Mouse (Mus musculus) intestine, embryonic 14.5 days (tissue): ENCODE data around the gene Arl4a. TPM values are rescaled to one million over a fixed set of nuclear protein-coding genes. Genes with fewer than 3 reads are reported as not detected.

Experiments used
- ATAC-seq: fragments of 200-750 bp; cut with Nextera tagmentation; replicated peaks from 2 replicates; pipeline ENCODE4 v1.8.0; 2017; ENCODE audit warnings: low read depth, moderate number of reproducible peaks, moderate TSS enrichment, moderate library complexity; ENCODE audit not compliant: low FRiP score, low TSS enrichment
- DNase-seq: peaks from one replicate; pipeline ENCODE4 v3.0.0-alpha.2; 2018; ENCODE audit warnings: low spot score
- H3K27ac ChIP-seq: fragments of 300-500 bp; sonication (generic); 2 replicates; pipeline ENCODE4 v1.5.1; 2014; ENCODE audit warnings: low read depth, mild to moderate bottlenecking, control low read depth
- H3K27me3 ChIP-seq: fragments of 300-500 bp; sonication (generic); replicated peaks from 2 replicates; pipeline ENCODE4 v1.6.1; 2014; ENCODE audit warnings: low read length, control low read depth; ENCODE audit not compliant: control insufficient read depth, insufficient read depth
- H3K36me3 ChIP-seq: fragments of 300-500 bp; sonication (generic); 2 replicates; pipeline ENCODE4 v1.6.1; 2014; ENCODE audit warnings: low read length, control low read depth; ENCODE audit not compliant: control insufficient read depth, insufficient read depth
- H3K4me1 ChIP-seq: fragments of 300-500 bp; sonication (generic); replicated peaks from 2 replicates; pipeline ENCODE4 v1.6.1; 2014; ENCODE audit warnings: low read length, control low read depth, mixed read lengths; ENCODE audit not compliant: control insufficient read depth, insufficient read depth
- H3K4me2 ChIP-seq: fragments of 300-500 bp; sonication (generic); 2 replicates; pipeline ENCODE4 v1.6.1; 2014; ENCODE audit warnings: low read length
- H3K4me3 ChIP-seq: fragments of 300-500 bp; sonication (generic); 2 replicates; pipeline ENCODE4 v1.5.1; 2014; ENCODE audit warnings: low read depth, low read length, control low read depth, mixed read lengths
- H3K9ac ChIP-seq: fragments of 300-500 bp; sonication (generic); 2 replicates; pipeline ENCODE4 v1.6.1; 2014; ENCODE audit warnings: mild to moderate bottlenecking, low read length
- H3K9me3 ChIP-seq: fragments of 300-500 bp; sonication (generic); 2 replicates; pipeline ENCODE4 v1.6.1; 2016; ENCODE audit warnings: low read length, control low read depth; ENCODE audit not compliant: control insufficient read depth
- WGBS: fragments of 180-500 bp; shearing (Covaris S2); extraction: QIAGEN DNeasy Blood & Tissue Kit; methylation state at CpG from one replicate; pipeline ENCODE4 v1.1.7; 2014; 5-methylcytosine and 5-hydroxymethylcytosine counted together
- polyA plus RNA-seq: library from polyadenylated mRNA; unstranded; fragments of >200 nt; fragmentation: Nextera tagmentation; extraction: Ambion mirVana; gene quantifications from 2 replicates; pipeline ENCODE4 v1.2.1, GENCODE M21; 2014

Arl4a gene
- polyA plus RNA-seq, 1 experiment from 2014 or later, result 57.7 TPM

GRCm38 (mm10) chr12:39997651-39998050 lies 40.2 kb downstream of the Arl4a start:
- 57% methylated on average over 4 of the region's 4 CpGs for WGBS
- H3K27me3 ChIP-seq, result no peaks in the 10 kb centered on the region

DNA sequence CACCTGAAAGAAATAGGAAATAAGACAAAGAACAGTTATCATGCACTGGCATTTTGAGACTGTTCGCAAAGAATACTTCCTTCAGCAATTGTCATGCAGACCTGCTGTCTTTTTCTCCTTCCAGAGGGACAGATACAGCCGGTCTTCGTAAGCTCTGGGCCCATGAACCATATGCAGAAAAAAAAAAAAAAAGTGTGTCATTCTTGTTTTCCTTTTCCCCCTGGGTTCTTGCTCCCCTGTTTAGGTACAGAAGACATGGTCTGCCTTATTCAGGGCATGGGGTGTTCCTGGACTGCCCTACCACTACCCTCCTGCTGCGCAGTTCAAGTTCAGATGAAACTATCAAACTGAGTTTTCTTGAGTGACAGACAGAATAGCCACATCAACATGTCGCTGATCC lies 41.8 kb downstream of the Arl4a start:
- DNase-seq (no peak), ATAC-seq (no peak)
- no peaks in the 10 kb centered on the region for H3K27me3 ChIP-seq
- H3K9ac ChIP-seq, result no peak overlapping the region
- H3K4me2 ChIP-seq, result no peak overlapping the region
- no peak overlapping the region for H3K4me3 ChIP-seq
- H3K9me3 ChIP-seq, result no peaks in the 10 kb centered on the region
- H3K27ac ChIP-seq, result no peak overlapping the region
- no peaks in the 10 kb centered on the region for H3K36me3 ChIP-seq
- 89% methylated on average over 5 of the region's 5 CpGs for WGBS
- 0 out of 2 replicates have a peak, but pooled peaks cover 5% of the 10 kb centered on the region for H3K4me1 ChIP-seq

More at GRCm38 (mm10) chr12:39997651-39998050, 40.2 kb downstream of the Arl4a start:
- DNase-seq (no peak), ATAC-seq (no peak)
- H3K9me3 ChIP-seq, result no peaks in the 10 kb centered on the region
- no peak overlapping the region for H3K4me2 ChIP-seq
- H3K36me3 ChIP-seq, result no peaks in the 10 kb centered on the region
- H3K27ac ChIP-seq, result no peak overlapping the region
- H3K4me3 ChIP-seq, result no peak overlapping the region
- no peak overlapping the region for H3K9ac ChIP-seq
- H3K4me1 ChIP-seq, result 0 out of 2 replicates have a peak, but pooled peaks cover 5% of the 10 kb centered on the region

DNA sequence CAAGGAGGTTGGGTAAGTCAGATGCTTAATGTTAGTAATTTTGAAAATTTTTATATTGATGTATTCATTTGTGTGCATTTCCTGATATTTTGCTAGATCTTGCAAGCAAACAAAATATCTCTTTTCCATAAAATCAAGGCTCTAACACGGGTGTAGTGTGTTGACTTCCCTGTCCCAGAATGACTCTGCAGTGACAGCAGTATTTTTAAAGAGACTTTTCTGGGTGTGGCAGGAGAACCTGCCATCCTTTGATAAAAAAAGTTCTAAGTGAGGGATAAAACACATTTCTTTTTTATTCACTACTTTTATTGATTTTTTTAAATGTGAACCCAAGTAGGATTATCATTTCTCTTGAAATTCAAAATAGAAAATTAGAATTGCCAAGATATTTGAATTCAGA lies 42.2 kb downstream of the Arl4a start:
- H3K9me3 ChIP-seq, result no peaks in the 10 kb centered on the region
- H3K27ac ChIP-seq, result no peak overlapping the region
- H3K9ac ChIP-seq, result no peak overlapping the region
- ATAC-seq, result no peak
- no peaks in the 10 kb centered on the region for H3K27me3 ChIP-seq
- no peak for DNase-seq
- H3K4me1 ChIP-seq, result 0 out of 2 replicates have a peak, but pooled peaks cover 5% of the 10 kb centered on the region
- H3K4me3 ChIP-seq, result no peak overlapping the region
- H3K36me3 ChIP-seq, result no peaks in the 10 kb centered on the region
- no peak overlapping the region for H3K4me2 ChIP-seq
- WGBS, result 62% methylated on average over 1 of the region's 1 CpGs

DNA sequence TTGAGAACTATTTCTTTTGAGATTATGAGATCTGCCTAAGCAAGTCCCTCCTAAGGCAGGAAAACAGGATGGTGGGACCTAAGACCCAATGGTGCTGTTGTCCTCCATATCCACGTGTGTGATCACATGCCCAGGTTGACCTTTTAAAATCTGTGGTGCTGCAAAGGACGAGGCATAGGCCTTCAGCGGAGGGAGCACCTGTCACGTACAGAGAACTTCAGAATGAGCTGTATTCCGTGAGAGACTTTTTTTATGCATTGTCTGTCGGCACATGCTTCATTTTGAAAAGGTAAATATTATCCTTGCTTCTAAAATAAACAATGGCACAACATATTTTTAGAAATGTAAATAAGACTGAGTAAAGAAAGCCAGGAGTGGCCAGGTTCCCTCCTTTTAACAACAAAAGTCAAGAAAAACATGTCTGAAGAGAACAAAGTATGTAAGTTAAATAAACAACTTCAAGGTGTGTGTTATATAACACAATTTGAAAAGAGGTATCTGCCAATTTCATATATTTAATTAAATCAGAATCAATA lies 45.0 kb downstream of the Arl4a start:
- Histone ChIP-seq H3K9me3 (no peaks in the 10 kb centered on the region), H3K4me2 (no peak overlapping the region), H3K4me1 (no peaks in the 10 kb centered on the region), H3K36me3 (no peaks in the 10 kb centered on the region), H3K9ac (no peak overlapping the region), H3K27ac (no peak overlapping the region), H3K27me3 (no peaks in the 10 kb centered on the region), H3K4me3 (no peak overlapping the region)
- ATAC-seq (no peak), DNase-seq (no peak)
- 53% methylated on average over 6 of the region's 6 CpGs for WGBS

DNA sequence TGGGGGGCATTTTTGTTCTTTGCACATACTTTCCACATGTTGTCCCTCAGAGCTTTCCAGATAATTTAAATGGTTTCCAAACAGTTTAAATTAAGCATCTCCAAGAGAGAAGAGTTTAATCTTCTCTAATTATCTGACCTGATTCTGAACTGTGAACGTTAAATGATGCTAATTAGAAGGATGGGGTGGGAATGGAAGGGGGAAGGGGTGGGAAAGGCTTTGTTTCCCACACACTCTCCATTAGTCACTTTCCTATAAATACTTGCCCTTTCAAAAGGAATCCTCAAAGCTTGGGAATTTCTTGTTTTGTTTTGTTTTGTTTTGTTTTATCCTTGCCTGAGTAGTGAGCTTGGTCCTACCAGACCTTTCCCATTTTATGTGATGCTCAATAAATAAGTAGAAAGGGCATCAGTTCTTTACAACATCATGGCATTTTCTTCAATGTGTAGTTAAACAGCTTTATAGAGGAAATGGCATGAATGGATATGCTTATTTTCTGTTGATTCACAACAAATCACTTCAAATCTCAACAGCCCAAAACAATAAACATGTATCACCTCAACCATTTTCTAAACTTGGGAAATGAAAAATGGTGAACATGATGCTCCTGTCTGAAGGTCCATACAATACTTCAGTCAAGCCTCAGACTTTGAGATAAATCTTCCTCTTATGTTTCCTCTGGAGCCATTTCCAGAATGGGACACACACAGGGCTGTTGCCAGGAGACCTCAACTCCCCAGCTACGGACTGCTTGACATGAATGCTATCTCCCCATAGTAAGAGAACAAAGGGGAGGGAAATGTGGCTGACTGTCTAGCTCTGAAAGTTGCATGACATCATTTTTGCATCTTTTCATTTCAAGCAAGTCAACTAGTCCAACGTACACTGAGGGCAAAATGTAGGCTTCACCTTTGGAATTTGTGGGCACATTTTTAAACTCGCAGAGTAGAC lies 46.7 kb downstream of the Arl4a start:
- no peak for ATAC-seq
- Histone ChIP-seq H3K27ac (no peak overlapping the region), H3K27me3 (no peaks in the 10 kb centered on the region)

GRCm38 (mm10) chr12:39989136-39989535 lies 48.7 kb downstream of the Arl4a start:
- ATAC-seq, result no peak
- WGBS, result 93% methylated on average over 4 of the region's 4 CpGs
- Histone ChIP-seq H3K4me3 (no peak overlapping the region), H3K9ac (no peak overlapping the region), H3K27ac (no peak overlapping the region), H3K27me3 (no peaks in the 10 kb centered on the region), H3K9me3 (no peaks in the 10 kb centered on the region), H3K36me3 (no peaks in the 10 kb centered on the region), H3K4me2 (no peak overlapping the region), H3K4me1 (no peaks in the 10 kb centered on the region)
- no peak for DNase-seq

More for the DNA sequence above, 46.7 kb downstream of the Arl4a start:
- no peak for DNase-seq
- Histone ChIP-seq H3K9me3 (no peaks in the 10 kb centered on the region), H3K4me2 (no peak overlapping the region), H3K4me1 (no peaks in the 10 kb centered on the region), H3K9ac (no peak overlapping the region), H3K4me3 (no peak overlapping the region), H3K36me3 (no peaks in the 10 kb centered on the region)
- 70% methylated on average over 4 of the region's 4 CpGs for WGBS

DNA sequence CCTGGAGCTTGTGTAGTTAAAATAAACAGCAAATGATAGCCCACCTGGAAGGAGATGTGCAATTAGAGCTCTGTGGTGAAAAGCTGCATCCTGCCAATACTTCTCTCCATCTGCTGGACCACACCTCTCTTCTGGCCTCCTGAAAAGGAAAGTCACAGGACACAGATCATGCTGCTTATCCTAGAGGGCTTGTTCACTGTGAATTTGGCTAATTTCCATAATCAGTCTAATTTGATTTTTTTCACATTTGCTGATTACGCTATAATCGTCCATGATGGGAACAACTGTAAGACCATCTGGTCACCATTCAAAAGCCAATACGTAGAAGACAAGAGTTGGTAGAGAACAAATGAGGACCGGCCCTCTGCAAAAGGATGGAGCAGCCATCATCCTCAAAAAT lies 50.6 kb downstream of the Arl4a start:
- 91% methylated on average over 4 of the region's 4 CpGs for WGBS
- no peak for ATAC-seq
- Histone ChIP-seq H3K4me3 (no peak overlapping the region), H3K27me3 (no peaks in the 10 kb centered on the region), H3K4me2 (no peak overlapping the region), H3K36me3 (no peaks in the 10 kb centered on the region), H3K9ac (no peak overlapping the region), H3K4me1 (no peaks in the 10 kb centered on the region), H3K27ac (no peak overlapping the region), H3K9me3 (no peaks in the 10 kb centered on the region)
- no peak for DNase-seq

DNA sequence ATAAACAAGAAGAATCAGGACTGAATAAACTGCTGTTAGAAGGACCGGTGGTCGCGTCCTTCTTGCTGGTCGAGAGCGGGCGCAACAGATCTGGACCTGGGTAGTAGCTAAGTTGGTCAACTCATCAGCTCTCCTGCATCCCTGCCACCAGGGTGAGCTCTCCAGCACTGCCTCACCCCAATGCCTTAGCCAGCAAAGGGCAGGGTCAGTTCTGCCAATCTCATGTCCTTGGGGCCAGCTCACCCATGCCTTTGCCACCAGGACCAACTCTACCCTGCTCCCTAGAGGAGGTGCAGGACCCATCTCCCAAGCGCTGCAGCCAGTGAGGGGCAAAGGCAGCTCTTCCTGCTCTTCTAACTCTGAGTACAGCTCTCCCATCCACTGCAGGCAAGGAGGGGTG lies 52.2 kb downstream of the Arl4a start:
- 90% methylated on average over 7 of the region's 7 CpGs for WGBS
- Histone ChIP-seq H3K27me3 (no peaks in the 10 kb centered on the region), H3K9me3 (no peaks in the 10 kb centered on the region), H3K4me1 (no peaks in the 10 kb centered on the region), H3K36me3 (no peaks in the 10 kb centered on the region), H3K4me2 (no peak overlapping the region), H3K9ac (no peak overlapping the region), H3K4me3 (no peak overlapping the region), H3K27ac (no peak overlapping the region)
- ATAC-seq (no peak), DNase-seq (no peak)
